Mouse (Mus musculus): ENCODE measurements around the gene Prkcsh. TPM values are rescaled to one million over a fixed set of nuclear protein-coding genes. Genes with fewer than 3 reads are reported as not detected.

Prkcsh gene
- total RNA-seq, 2 experiments from 2014 or later: 67.7 to 73.7 TPM

GRCm38 (mm10) chr9:22047329-22047728, 44.7 kb downstream of the Prkcsh start:
- intact Hi-C loops (cut with DNase I): no loop called here
- no peak for DNase-seq

DNA sequence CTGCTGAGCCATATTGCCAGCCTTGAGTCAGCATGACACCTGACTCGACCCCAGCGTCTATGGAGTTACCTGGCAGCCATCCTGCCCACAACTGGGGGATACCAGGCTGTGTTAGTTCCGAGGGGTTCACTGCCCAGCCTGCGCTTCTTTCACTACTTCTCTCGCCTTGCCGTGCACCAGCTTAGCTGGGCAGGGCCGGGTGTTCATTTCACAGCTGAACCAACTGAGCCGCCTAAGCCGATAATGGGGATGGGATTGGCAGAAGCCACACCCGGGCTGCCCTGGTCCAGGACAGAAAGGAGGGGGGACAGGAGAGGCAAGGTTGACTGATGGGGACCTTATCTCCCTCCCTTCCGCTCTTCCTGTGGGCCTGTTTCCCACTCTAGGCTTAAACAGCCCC, 46.7 kb downstream of the Prkcsh start:
- intact Hi-C loops (cut with DNase I): no loop called here
- DNase-seq: no peak

DNA sequence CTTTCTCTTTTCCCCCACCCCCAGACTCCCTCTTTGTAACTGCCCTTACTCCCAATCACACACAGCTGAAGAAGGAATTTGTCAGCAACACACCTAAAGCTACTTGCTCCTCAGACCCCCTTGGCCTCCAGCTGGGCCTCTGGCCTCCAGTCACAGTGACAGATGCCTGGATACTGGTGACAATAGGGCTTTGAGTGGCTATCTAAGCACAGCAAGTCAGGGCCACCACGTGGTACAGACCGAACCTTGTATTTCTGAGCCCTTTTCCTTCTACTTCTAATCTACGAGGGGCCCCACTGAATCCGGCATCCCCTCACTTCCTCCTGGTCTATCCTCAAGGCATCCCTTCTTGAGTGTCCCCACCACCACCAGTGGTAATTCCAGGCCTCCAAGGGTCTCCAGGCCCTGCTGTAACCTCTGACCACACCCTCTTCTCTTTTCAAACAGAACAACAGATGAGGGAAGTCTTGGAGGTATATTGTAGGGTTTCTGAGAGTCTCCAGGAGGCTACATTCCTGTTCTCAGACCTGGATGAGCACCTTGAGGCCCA, 47.2 kb downstream of the Prkcsh start:
- no peak for DNase-seq
- intact Hi-C loops (cut with DNase I): loop anchor here (5.0 kb wide), 1 partner anchor 72 kb away; no protein-coding TSS in a partner anchor

- peak; percentile 52 to 55 for DNase-seq
- intact Hi-C loops (cut with DNase I): loop anchor here (5.0 kb wide), 1 partner anchor 73 kb away; no protein-coding TSS in a partner anchor
These were observed 47.8 kb downstream of the Prkcsh start for GRCm38 (mm10) chr9:22050351-22050889.

DNA sequence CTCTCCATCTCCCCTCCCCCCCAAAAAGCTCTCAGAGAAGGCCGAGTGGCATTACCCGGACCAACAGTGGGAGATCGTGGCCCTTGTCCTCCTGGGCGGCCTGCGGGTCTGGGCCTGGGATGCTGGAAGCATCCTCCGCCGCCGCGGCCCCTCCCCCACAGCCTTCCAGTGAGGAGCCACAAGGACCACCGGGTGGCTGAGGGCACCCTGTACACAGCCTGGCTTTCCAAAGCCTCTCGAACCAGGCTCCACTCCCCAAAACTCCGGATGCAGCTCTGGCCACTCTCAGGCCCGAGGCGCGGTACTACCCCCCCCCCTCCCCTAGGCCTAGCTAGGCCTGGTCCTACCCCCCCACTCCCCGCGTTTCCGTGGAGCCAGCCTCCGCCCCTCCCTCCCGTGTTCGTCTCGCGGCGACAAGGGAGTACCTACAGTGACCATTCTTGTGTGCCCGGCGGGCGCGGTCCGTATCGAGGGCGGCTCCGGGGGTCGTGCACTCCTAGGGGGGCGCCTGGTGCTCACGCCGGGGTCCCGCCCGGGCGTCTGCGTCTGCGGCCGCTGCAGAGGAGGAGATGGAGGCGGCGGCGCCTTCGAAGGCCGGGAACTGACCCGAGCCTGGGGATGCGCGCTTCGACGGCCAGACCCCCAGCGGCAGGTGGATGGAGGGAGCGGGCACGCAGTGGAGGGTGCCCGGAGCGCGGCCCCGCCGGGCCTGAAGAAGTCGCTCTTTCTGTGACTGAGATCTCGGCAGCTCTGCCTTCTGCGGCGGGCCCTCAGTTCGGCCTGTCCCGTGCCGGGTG, 48.8 kb downstream of the Prkcsh start:
- intact Hi-C loops (cut with DNase I): loop anchor here (5.0 kb wide), 1 partner anchor 74 kb away; no protein-coding TSS in a partner anchor
- no peak for DNase-seq

DNA sequence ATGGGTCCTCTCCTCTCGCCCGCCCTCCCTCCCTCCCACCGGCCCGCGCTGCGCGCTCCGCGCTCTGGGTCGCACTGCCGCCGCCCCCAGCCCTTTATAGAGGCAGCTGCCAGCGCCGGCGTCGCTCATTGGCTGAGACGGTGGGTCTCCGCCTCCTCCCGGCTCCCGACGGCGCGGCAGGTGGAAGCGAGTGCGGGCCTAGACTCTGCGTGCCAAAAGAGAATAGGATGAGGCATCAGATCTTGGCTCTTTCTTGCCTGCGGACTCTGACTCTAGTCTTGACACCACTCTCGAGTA, 49.3 kb downstream of the Prkcsh start, which contains the start of gene Elavl3:
Gene Elavl3, minus strand, starts transcription at position 66 of the 297 bp plus-strand sequence.
- DNase-seq: no peak
- intact Hi-C loops (cut with DNase I): loop anchor here (5.0 kb wide), 1 partner anchor 75 kb away; no protein-coding TSS in a partner anchor

GRCm38 (mm10) chr9:22053657-22054056, 51.1 kb downstream of the Prkcsh start:
- intact Hi-C loops (cut with DNase I): loop anchor here (5.0 kb wide), 1 partner anchor 76 kb away; no protein-coding TSS in a partner anchor
- DNase-seq: no peak

- DNase-seq: peak; percentile 58 to 70
- intact Hi-C loops (cut with DNase I): loop anchor here (5.0 kb wide), 1 partner anchor 77 kb away; no protein-coding TSS in a partner anchor
These were observed 51.9 kb downstream of the Prkcsh start for GRCm38 (mm10) chr9:22054411-22055076.

DNA sequence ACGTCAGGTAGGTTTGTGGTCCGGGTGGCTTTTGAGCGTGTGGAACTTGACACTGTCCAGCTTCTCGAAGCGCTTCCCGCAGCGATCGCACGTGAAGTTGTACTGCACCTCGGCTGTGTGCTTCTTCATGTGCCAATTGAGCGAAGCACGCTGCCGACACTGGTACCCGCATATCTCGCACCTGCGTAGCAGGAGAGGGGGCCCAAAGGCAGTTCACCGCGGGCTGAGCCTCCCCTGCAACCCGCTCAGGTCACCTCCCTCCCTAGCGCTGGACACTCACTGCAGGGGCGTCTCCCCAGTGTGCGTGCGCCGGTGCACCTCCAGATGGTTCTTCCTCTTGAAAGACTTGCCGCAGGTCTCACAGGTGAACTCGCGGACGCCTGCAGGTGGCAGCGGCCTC, 53.1 kb downstream of the Prkcsh start:
- DNase-seq: no peak
- intact Hi-C loops (cut with DNase I): no loop called here

GRCm38 (mm10) chr9:22056303-22056910, 53.8 kb downstream of the Prkcsh start:
- intact Hi-C loops (cut with DNase I): no loop called here
- no peak for DNase-seq

GRCm38 (mm10) chr9:22057031-22057517, 54.5 kb downstream of the Prkcsh start:
- no peak for DNase-seq
- intact Hi-C loops (cut with DNase I): no loop called here

DNA sequence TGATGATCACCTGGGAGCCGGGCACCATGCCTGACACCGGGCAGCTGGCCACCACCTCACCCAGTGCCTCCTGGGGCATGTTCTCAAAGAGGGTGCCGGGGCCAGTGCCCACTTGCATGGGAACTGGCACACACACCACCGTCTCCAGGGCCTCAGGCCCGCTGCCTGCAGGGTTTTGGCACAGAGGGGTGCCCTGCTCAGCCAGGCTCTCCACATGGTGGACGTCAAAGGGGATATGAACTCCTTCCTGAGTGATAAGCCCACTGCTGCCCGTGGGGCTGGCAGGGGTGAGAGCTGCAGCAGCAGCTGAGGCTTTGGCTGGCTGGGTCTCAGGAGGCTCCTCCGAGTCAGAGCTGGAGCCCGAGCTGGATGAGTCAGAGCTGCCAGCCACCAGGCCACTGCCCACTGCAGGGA, 55.4 kb downstream of the Prkcsh start:
- intact Hi-C loops (cut with DNase I): no loop called here

GRCm38 (mm10) chr9:22061339-22061738, 58.7 kb downstream of the Prkcsh start:
- intact Hi-C loops (cut with DNase I): loop anchor here (10.0 kb wide), 1 partner anchor 343 kb away; no protein-coding TSS in a partner anchor

More for the DNA sequence above, 55.4 kb downstream of the Prkcsh start:
- peak; percentile 40 to 41 for DNase-seq

More at GRCm38 (mm10) chr9:22061339-22061738, 58.7 kb downstream of the Prkcsh start:
- no peak for DNase-seq

Other genes with a start within 250 kb of the Prkcsh start
- 10 to 100 TPM; 11.9 to 14.5 TPM for gene Spc24, start 242.5 kb upstream of the Prkcsh start, total RNA-seq (2021)
- gene Kank2, start 204.1 kb upstream of the Prkcsh start, total RNA-seq (2021): 10 to 100 TPM; 49.5 to 51.9 TPM
- under 1 TPM in 1 of 2 experiments, not detected in 1; 0.31 TPM for gene Angptl8, start 167.3 kb upstream of the Prkcsh start, total RNA-seq (2021)
- 10 to 100 TPM; 63.0 to 66.5 TPM for gene Dock6, start 150.2 kb upstream of the Prkcsh start, total RNA-seq (2021)
- gene Rab3d, start 84.6 kb upstream of the Prkcsh start, total RNA-seq (2021): 10 to 100 TPM; 10.3 to 12.6 TPM
- 1 to 10 TPM in 1 of 2 experiments, under 1 TPM in 1; 0.74 to 1.0 TPM for gene Ccdc159, start 75.3 kb upstream of the Prkcsh start, total RNA-seq (2021)
- 10 to 100 TPM; 24.3 to 28.6 TPM for gene Tmem205, start 75.2 kb upstream of the Prkcsh start, total RNA-seq (2021)
- 1 to 10 TPM; 2.2 to 2.4 TPM for gene Plppr2, start 65.8 kb upstream of the Prkcsh start, total RNA-seq (2021)
- gene Swsap1, start 47.1 kb upstream of the Prkcsh start, total RNA-seq (2021): 1 to 10 TPM; 8.7 TPM
- 1 to 10 TPM; 3.1 to 4.0 TPM for gene Epor, start 39.3 kb upstream of the Prkcsh start, total RNA-seq (2021)
- gene Rgl3, start 13.4 kb upstream of the Prkcsh start, total RNA-seq (2021): 1 to 10 TPM; 1.3 to 1.4 TPM
- gene Ccdc151, start 172 bp upstream of the Prkcsh start, total RNA-seq (2021): not detected
- under 1 TPM; 0.26 to 0.47 TPM for gene Elavl3, start 49.2 kb downstream of the Prkcsh start, total RNA-seq (2021)
- gene Gm49318, start 68.5 kb downstream of the Prkcsh start, total RNA-seq (2021): under 1 TPM in 1 of 2 experiments, not detected in 1; 0.64 TPM
- gene Zfp653, start 68.6 kb downstream of the Prkcsh start, total RNA-seq (2021): 1 to 10 TPM; 5.9 to 7.3 TPM
- gene Ecsit, start 82.6 kb downstream of the Prkcsh start, total RNA-seq (2021): 10 to 100 TPM; 79.0 to 82.6 TPM
- 1 to 10 TPM; 8.2 to 9.7 TPM for gene Cnn1, start 96.4 kb downstream of the Prkcsh start, total RNA-seq (2021)
- 10 to 100 TPM; 43.5 to 44.0 TPM for gene Elof1, start 114.4 kb downstream of the Prkcsh start, total RNA-seq (2021)
- gene Acp5, start 132.9 kb downstream of the Prkcsh start, total RNA-seq (2021): 1 to 10 TPM; 1.8 to 2.8 TPM
- 10 to 100 TPM; 35.3 to 35.6 TPM for gene Pigyl, start 154.0 kb downstream of the Prkcsh start, total RNA-seq (2021)
- under 1 TPM; 0.17 to 0.20 TPM for gene Zfp872, start 185.3 kb downstream of the Prkcsh start, total RNA-seq (2021)
- gene Zfp809, start 222.9 kb downstream of the Prkcsh start, total RNA-seq (2021): 10 to 100 TPM; 26.9 to 35.2 TPM